Mouse (Mus musculus) left cerebral cortex, adult 11 months (tissue): ENCODE measurements around the gene Layn.

ENCODE experiments used
- DNase-seq: peaks from one replicate; pipeline ENCODE4 v3.0.0; 2022; ENCODE audit warnings: low spot score

Layn gene

DNA sequence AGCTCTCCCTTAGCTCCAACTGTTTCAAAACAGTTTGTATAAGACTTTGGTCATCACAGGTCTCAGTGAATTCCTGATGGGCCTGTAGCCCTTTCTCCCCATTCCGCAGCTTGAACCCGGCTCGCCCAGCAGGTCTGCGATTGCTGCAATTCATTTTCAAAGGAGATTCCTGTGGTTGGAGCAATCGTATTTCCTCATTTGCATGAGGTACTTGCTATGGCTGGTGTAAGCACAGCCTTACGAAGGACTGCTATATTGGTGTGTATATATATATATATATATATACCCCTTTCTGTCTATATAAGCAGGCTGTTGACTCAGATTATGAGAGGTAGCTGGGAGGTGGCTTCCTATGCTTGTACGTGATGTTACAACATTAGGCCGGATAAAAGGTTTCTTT, 44.6 kb downstream of the Layn start:
- DNase-seq, result no peak

DNA sequence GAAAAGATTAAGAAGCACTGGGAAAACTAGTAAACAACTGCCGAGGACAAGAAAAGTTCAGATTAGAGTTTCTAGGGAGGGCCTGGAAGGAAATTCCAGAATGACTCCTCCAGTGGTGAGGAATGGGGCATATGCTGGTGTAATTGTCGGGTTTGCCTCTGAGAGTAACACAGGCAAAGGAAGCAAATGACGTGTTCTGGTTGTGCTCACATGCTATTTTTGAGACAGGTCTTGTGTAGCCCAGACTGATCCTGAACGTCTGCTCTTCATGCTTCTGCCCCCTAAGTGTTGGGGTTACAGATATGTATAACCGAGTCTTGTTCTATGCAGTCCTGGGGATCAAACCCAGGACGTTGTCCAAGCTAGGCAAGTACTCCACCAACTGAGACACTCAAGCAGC, 45.3 kb downstream of the Layn start:
- DNase-seq, result no peak

DNA sequence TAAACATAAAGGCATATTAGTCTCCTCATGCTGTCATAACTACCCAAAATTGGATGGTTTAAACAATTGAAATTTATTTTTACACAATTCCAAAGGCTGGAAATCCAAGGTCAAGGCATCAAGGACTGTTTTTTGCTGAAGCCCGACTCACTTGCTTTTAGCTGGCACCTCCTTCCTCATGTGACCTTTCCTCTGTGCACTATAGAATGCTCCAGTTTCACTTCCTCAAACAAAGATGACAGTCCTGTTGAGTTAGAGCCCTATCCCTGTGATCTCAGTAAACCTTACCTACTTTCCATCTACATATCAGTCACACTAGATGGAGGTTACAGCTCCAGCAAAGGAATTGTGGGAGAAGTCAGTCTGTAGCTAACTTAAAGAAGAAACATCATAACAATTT, 46.7 kb downstream of the Layn start:
- DNase-seq, result no peak

DNA sequence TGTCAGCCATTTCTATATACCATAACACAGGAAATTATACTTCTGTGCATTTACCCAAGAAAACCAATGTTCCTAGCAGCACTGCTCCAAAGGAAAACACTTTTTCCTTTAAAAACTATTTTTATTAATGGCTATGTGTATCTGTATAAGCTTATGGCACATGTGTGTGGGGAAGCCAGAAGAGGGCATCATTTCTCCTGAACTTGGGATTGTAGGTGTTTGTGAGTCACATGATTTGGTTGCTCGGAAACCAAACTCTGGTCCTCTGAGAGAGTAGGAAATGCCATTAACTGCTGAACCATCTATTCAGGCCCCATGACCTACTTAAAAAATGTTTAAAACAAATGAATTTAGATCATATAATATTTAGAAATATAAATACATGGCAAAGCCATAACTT, 49.9 kb downstream of the Layn start:
- no peak for DNase-seq

DNA sequence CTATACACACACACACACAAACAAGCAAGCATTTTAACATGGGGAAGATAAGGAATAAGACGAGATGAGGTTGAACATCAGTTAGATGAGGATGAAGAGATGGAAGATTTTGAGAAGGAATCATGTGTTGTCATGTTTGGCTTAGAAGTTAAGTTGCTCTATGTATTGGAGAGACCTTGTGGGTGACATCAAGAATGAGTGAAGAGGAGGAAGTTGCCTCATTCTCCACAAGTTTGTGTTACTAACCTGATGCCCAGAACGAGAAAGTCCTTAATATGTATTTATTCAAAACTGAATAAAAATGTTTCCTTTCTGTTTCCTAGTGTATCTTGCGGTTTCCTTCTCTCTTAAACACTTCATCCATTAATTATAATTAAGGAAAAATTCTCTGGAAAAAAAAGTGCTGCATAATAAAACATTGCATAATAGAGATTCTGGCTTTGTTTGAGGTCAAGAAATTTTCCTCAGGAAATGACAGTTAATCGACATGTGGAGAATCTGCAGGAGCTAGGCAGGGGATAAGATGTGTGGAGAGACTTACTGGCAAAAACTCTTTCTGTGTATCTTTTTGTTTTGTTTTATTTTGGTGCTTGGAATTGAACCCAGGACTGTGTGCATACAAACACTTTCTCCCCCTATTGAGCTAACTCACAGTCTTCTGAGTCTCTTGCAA, 55.6 kb downstream of the Layn start:
- DNase-seq, result no peak

DNA sequence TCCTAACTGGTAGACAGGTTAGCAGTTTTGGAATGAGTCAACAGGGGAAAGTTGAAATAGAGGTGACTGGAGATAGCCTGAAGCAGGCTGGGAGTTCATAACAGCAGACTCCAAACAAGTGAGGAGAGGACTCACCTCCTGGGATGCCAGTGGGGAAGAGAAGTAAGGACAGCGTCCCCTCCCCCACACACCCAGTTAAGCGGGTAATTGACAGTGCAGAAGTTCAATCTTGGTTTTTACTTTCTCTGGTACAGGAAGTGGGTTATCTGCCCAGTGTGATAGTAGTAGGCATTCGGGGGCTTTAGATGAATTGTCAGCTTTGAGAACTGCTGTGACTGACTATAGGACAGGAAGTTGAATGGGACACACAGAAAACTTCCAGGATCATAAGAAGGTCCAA, 56.5 kb downstream of the Layn start:
- DNase-seq, result no peak

DNA sequence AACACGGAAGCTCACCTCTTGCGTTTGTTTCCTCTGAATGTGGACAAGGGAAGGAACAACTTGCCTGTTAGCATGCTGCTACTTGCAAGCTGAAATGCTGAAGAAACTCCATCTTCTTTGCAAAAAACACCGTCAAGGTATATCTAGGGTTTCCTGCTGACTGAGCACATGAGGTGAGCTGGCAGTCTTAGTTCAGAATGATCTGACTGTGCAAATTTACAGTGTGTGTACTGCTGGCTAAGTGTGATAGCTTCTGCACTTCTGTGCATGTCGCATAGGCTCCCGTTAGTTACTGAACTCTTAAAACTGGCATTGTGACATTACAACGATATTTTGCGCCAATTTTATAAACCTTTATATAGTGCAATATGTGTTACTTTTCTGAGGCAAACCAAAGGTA, 57.2 kb downstream of the Layn start:
- DNase-seq, result no peak

DNA sequence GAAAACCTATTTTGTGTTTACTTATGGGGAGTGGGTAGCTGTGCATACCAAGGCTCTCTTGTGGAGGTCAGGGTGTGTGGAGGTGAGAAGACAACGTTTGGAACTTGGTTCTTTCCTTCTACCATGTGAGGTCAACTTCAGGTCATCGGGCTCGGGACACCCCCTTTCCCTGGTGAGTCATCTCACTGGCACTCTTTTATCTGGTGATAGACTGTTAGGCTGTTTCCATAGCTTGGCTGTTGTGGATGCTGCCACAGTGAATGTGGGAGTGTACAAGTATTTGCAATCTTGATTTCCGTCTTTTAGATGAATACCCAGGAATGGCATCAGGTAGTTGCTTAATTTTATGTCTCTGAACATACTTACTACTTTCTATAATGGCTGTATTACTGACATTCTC, 61.2 kb downstream of the Layn start:
- no peak for DNase-seq

DNA sequence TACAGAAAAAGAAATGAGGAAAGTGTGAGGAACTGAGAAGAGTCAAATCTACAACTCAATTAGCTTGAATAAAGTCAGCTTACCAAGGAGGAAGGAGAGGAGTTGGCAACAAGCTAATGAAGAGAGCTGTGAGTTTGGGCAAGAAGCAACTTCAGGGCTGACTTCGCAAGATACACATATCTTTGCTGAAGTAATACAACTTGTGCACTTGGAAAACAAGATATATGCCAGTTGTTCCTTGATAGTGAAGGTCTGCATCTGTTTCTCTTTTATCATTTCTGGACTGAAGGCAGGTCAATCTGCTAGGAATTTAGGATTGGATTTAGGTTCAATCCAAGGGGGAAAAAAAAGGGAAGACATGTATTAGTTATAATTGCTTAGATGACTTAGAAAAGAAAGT, 63.2 kb downstream of the Layn start:
- no peak for DNase-seq

DNA sequence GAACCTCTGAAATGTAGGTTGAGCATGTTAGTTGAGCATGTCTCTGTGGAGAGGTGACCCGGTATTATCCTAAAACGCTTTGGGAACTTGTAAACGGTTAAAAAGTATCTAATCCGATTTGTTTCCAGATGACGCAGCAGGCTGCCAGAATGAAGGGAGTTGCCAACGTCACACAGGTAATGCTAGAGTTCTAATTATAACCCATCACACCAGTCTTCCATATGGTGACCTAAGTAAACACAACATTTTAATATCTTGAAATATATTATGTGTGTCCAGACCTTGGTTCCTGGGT, 67.3 kb downstream of the Layn start:
- no peak for DNase-seq

DNA sequence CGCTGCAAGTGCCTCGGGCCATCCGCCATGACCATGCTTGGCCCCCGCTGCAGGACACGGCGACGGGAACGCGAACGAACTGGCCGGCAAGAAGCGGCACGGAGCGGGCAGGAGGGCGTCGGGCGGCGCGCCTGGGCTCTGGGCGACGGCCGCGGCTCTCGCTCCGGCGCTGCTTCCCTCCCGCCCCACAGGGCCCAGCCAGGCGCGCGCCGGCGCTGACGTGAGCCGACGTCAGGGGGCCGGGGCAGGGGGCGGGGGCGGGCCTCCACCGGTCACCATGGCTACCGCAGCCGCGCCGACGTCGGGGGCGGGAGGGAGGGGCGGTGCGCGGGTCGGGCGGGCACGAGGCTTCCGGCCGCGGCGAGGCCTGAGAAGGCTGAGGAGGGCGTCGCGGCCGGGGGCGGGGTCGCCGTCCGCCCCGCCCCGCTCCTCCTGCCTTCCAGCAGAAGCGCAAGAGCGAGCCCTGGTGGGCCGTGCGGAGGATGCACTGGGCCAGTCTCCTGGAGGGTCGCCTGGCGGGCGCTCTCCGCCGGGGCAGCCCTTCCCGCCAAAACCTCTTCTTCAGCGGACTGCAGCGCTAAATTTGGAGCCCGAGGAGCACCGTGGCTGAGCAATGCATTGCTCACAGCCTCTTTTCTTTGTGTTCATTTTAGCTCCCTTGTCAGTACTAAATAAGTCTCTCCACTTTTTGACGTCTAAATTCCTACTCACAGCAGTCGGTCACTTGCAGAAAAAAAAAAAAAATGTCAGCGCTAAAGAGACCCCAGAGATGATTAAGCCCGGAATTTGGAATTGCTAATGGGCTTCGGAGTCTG, 67.8 kb downstream of the Layn start, which contains the start of gene Sik2:
TSS of gene Sik2 (minus strand) at position 233 of the 815 bp plus-strand sequence.
- peak; percentile 77 for DNase-seq

DNA sequence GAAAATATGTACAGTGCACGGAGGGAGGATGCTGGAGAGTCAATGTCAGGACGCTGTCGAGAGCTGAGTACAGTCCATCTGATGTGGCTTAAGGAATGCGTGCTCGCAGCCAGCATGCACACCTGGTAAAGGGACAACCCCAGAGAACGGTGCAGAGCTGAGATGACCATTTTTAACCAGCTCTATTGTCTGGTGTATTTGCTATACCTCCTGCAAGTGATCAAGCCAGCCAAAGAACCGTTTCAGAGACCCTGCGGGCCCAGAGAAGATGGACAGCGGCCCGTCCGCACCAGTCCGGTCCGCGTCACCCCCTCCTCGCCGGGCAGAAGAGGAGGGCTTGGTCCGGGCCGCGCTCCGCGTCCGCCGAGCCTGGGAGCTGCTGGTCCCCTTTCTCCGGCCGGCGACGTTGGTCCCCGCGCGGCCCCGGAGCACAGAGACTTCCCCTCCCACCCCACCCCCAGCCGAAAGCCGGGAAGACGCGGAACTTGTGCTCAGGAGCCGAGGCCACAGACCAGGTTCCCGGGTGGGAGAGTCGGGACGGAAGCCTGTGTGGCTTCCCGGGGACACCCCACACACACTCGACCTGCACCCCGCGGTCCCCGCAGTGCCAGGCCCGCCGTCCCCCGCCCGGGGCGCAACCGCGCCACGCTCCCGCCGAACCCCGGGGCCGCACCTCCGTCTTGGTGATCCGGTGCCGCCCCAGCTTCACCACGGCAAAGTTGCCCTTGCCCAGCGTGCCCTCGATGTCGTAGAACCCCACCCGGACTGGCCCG, 68.6 kb downstream of the Layn start:
- DNase-seq, result no peak

DNA sequence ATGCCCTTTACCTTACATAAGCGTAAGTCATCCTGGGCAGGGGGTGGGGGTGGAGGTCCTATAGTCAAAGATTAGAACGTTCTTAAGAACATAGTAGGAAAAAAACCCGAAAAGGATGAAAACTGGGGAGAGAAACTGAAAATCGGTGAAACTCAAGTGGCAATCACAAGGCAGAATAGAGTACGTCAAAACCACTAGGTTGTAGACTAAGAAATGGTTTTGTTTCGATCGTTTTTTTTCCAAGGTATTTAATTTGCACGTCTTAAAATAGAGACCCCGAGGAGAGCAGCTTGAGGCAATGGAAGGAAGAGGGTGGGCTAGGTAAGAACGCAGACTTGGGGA, 69.2 kb downstream of the Layn start:
- no peak for DNase-seq

DNA sequence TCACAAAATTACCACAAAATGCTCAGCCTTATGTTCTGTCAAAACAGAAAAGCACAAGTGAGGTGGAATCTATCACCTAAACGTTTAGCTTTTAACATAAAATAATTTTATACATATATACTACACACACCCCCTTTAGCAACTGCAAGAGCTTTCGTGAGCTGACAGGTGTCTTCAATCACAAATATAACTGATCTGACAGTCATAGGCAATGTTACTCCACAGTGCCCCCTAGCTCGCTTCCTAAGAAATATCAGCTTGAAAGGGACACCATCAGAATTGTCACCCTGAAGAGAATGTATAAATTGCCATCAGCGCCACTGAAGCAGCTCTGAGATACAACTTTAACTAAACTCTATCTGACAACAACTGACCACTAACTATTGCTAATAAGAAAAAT, 70.0 kb downstream of the Layn start:
- DNase-seq, result no peak
